Mouse (Mus musculus) testis, adult 2 months (tissue): Measurements from ENCODE around the gene Irx5.

Source experiments
- CTCF ChIP-seq: fragments of 200-500 bp; IDR thresholded peaks from 2 replicates; pipeline ENCODE4 v1.5.1; 2012; ENCODE audit warnings: low read depth, mild to moderate bottlenecking, inconsistent platforms, low read length, moderate library complexity; ENCODE audit not compliant: control insufficient read depth, insufficient read depth, insufficient replicate concordance
- POLR2A ChIP-seq: fragments of 200-500 bp; IDR thresholded peaks from 2 replicates; pipeline ENCODE4 v1.6.1; 2012; ENCODE audit warnings: low read depth, mild to moderate bottlenecking, inconsistent platforms, low read length, moderate library complexity; ENCODE audit not compliant: control insufficient read depth

DNA sequence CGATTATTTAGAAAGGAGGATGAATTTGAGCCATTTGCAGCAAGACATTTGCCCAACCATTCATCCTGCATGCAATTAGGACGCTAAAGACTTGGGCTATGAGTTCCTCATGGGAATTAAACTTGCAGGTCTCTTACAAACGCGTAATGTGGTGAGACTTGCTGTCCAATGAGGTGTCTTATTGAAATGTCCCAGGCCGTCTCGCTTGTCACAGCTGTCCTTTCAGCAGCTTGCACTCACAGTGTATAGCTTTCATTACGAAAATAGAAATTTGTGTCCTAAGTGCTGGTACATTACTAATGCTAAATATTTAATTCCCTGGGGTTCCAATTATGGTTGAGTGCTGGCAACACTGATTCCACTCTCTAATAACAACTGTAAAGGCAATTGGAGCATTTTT, 22.3 kb upstream of the Irx5 start:
- no peak for TF ChIP-seq CTCF
- TF ChIP-seq POLR2A: no peak
